8 mouse cellular contexts compared by ENCODE assay signal in the genomic region with DNA sequence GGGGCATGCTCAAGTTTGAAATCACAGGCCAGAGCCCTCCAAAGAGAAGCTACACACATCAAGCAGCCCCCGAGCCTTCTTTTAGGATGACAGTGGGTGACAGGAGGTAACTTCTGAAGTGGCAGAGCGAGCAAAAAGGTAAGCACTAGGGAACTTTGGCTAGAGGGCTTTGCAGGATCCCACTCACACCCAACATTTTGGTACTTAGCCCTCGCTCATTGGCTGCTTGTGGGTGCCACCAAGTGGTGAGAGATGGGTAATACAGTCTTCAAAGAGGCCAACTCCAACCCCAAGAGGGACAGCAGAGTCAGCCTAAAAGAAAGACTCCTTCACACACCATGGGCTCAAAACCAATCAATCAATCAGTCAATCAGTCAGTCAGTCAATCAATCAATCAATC.
DNase-seq lines count a peak whose midpoint lies in the region; TF ChIP-seq lines count a peak whose summit lies in the region.
"Had no signal": no experiment of that assay in that cellular context is flagged by ENCODE, and none has a peak within 500 bp of the region (broad histone marks: within the 10 kb centered on the region; RNA-seq: fewer than 3 reads in every experiment).

No protein-coding gene starts in this region.

- peak overlapping the region; percentile 49 for H3K27ac ChIP-seq in layer of hippocampus, adult 2 months
- H3K27ac ChIP-seq in cortical plate, adult 2 months (ENCODE audit: insufficient read depth, low read length) = no peak overlapping the region
- H3K27ac ChIP-seq in limb, embryonic 10.5 days = no peak overlapping the region
- H3K27ac ChIP-seq: lung, embryonic 15.5 days had no signal

- no peak for TF ChIP-seq POLR2A in cortical plate, adult 2 months (IDR thresholded peaks at IDR 0.05; ENCODE audit: extremely low read depth, insufficient read depth, low read length)

- no peaks in the 10 kb centered on the region for H3K36me3 ChIP-seq in limb, embryonic 10.5 days
- H3K36me3 ChIP-seq: lung, embryonic 15.5 days had no signal

- H3K4me3 ChIP-seq in layer of hippocampus, adult 2 months = no peak overlapping the region
- no peak overlapping the region for H3K4me3 ChIP-seq in cortical plate, adult 2 months (ENCODE audit: insufficient read depth, low read length)
- no peak overlapping the region for H3K4me3 ChIP-seq in limb, embryonic 10.5 days
- H3K4me3 ChIP-seq: lung, embryonic 15.5 days had no signal

- peaks cover 17% of the 10 kb centered on the region for H3K4me1 ChIP-seq in cortical plate, adult 2 months (ENCODE audit: control insufficient read depth, insufficient read depth, low read length)
- H3K4me1 ChIP-seq in limb, embryonic 10.5 days = peaks cover 41% of the 10 kb centered on the region

- WGBS in limb, embryonic 10.5 days = 20% methylated on average over 3 of the region's 3 CpGs

- peak; percentile 83 for TF ChIP-seq CTCF in layer of hippocampus, adult 2 months (conservative IDR thresholded peaks at IDR 0.05)
- peak; percentile 73 for TF ChIP-seq CTCF in cortical plate, adult 2 months (IDR thresholded peaks at IDR 0.05; ENCODE audit: extremely low read depth, insufficient read depth, low read length)

- no peaks in the 10 kb centered on the region for H3K9me3 ChIP-seq in limb, embryonic 10.5 days (replicated peaks)
- H3K9me3 ChIP-seq: lung, embryonic 15.5 days had no signal

- peak; percentile 47 to 58 for DNase-seq in layer of hippocampus, adult 2 months (ENCODE audit: low spot score in 2 of 2)
- no peak for DNase-seq in layer of hippocampus, adult 9-11 months
- peak; percentile 66 for DNase-seq in CD4-positive, CD25-positive, alpha-beta regulatory T cell, adult 2 months (ENCODE audit: low read depth, low spot score)
- DNase-seq in Muller cell, postnatal 12 days (ENCODE audit: inconsistent ontology term) = peak; percentile 31
- peak; percentile 57 for DNase-seq in limb, embryonic 10.5 days (ENCODE audit: low spot score)
- no peak for DNase-seq in yolk sac, embryonic 10.5 days (ENCODE audit: low spot score)

- peaks cover 74% of the 10 kb centered on the region for H3K27me3 ChIP-seq in limb, embryonic 10.5 days (ENCODE audit: low read depth, poor library complexity, severe bottlenecking)

Comparison
In these comparisons a context has a peak if more than half of its experiments do, and no peak if none do; other contexts are left out.
1. DNase-seq: peak in layer of hippocampus, adult 2 months (2 of 2), CD4-positive, CD25-positive, alpha-beta regulatory T cell, adult 2 months (single experiment), Muller cell, postnatal 12 days (single experiment) and limb, embryonic 10.5 days (single experiment); none in layer of hippocampus, adult 9-11 months (single experiment) and yolk sac, embryonic 10.5 days (single experiment).